ENCODE assay signal across 9 mouse cellular contexts in genomic region chr6:52230516-52231165, GRCm38 (mm10). TPM values are rescaled to one million over a fixed set of nuclear protein-coding genes. Genes with fewer than 3 reads are reported as not detected.
DNase-seq lines count a peak whose midpoint lies in the region; ATAC-seq lines count a peak whose summit lies in the region.
"Had no signal": no experiment of that assay in that cellular context is flagged by ENCODE, and none has a peak within 500 bp of the region (broad histone marks: within the 10 kb centered on the region; RNA-seq: fewer than 3 reads in every experiment).

Gene Hoxa9, minus strand, starts transcription at chr6:52231089.

- peak within 1 kb of the TSS; percentile 90 for H3K4me3 ChIP-seq in megakaryocyte, embryonic 14.5 days (replicated peaks)
- no peak within 1 kb of the TSS for H3K4me3 ChIP-seq in hindbrain, embryonic 13.5 days
- H3K4me3 ChIP-seq: hindbrain, embryonic 12.5 days had no signal

- no peak for ATAC-seq in megakaryocyte, adult 5-6 weeks (ENCODE audit: poor library complexity, severe bottlenecking)
- no peak for ATAC-seq in megakaryocyte progenitor cell, adult 5-6 weeks (replicated peaks; ENCODE audit: poor library complexity)
- no peak for ATAC-seq in hindbrain, embryonic 13.5 days (ENCODE audit: low FRiP score)

- no peak within 1 kb of the TSS for H3K9ac ChIP-seq in hindbrain, embryonic 13.5 days
- H3K9ac ChIP-seq: hindbrain, embryonic 12.5 days had no signal

- H3K4me1 ChIP-seq in megakaryocyte, embryonic 14.5 days: peaks cover 69% of the 10 kb centered on the region
- no peaks in the 10 kb centered on the region for H3K4me1 ChIP-seq in hindbrain, embryonic 13.5 days (replicated peaks)

- peaks cover 96% of the 10 kb centered on the region for H3K27me3 ChIP-seq in megakaryocyte, embryonic 14.5 days (replicated peaks)
- peaks cover 94% of the 10 kb centered on the region for H3K27me3 ChIP-seq in hindbrain, embryonic 13.5 days

- peak; percentile 61 for DNase-seq in gastrocnemius, postnatal 14 days
- peak; percentile 76 for DNase-seq in kidney, adult 18-20 months
- DNase-seq in frontal cortex, postnatal 25 days (ENCODE audit: low spot score in 2 of 2): no peak
- DNase-seq in adrenal gland, postnatal 4 days (ENCODE audit: low spot score in 2 of 2): no peak

- no peaks in the 10 kb centered on the region for H3K36me3 ChIP-seq in megakaryocyte, embryonic 14.5 days (replicated peaks; ENCODE audit: low read length)
- no peaks in the 10 kb centered on the region for H3K36me3 ChIP-seq in hindbrain, embryonic 13.5 days
- H3K36me3 ChIP-seq: hindbrain, embryonic 12.5 days had no signal

- 1% methylated on average over 23 of the region's 36 CpGs for WGBS in hindbrain, embryonic 13.5 days

- intact Hi-C loops in gastrocnemius, postnatal 14 days (cut with DNase I; ENCODE audit: low total_unique reads): no loop called here

- H3K27ac ChIP-seq in hindbrain, embryonic 13.5 days: no peak within 1 kb of the TSS
- H3K27ac ChIP-seq: hindbrain, embryonic 12.5 days had no signal

- no peak within 1 kb of the TSS for H3K4me2 ChIP-seq in hindbrain, embryonic 13.5 days
- H3K4me2 ChIP-seq: hindbrain, embryonic 12.5 days had no signal

- peaks cover 5% of the 10 kb centered on the region; the same call in 1 of the 2 replicates for H3K9me3 ChIP-seq in megakaryocyte, embryonic 14.5 days
- H3K9me3 ChIP-seq in hindbrain, embryonic 13.5 days: no peaks in the 10 kb centered on the region
- H3K9me3 ChIP-seq: hindbrain, embryonic 12.5 days had no signal

RNA-seq across cellular contexts. Expression of gene Hoxa9, which starts in this region (rescaled TPM):
- polyA plus RNA-seq in megakaryocyte, embryonic 14.5 days (2012; ENCODE audit: insufficient read depth, low replicate concordance): 3.8 TPM in 1 of 2 replicates, not detected in the other
- 0.36 and 1.2 TPM in 2 replicates for total RNA-seq in megakaryocyte, adult 5-6 weeks (2015)
- total RNA-seq in megakaryocyte, adult 5-6 weeks (2017): 1.5 and 2.0 TPM in 2 replicates
- total RNA-seq in gastrocnemius, postnatal 14 days (2021): 1 to 10 TPM; 7.8 to 8.3 TPM
- 8.1 and 10.7 TPM in 2 replicates for total RNA-seq in megakaryocyte progenitor cell, adult 5-6 weeks (2015)
- total RNA-seq in megakaryocyte progenitor cell, adult 5-6 weeks (2017): 23.4 and 24.9 TPM in 2 replicates
- 10 to 100 TPM in 1 of 2 experiments, 1 to 10 TPM in 1; 4.5 to 14.6 TPM for total RNA-seq in adrenal gland, postnatal 4 days (2021)
- polyA plus RNA-seq in hindbrain, embryonic 13.5 days (2015; fragmentation: Nextera tagmentation; extraction: Ambion mirVana): 0.72 and 1.3 TPM in 2 replicates

Comparison
In these comparisons a context has a peak if more than half of its experiments do, and no peak if none do; other contexts are left out.
1. DNase-seq: peak in gastrocnemius, postnatal 14 days (single experiment) and kidney, adult 18-20 months (single experiment); none in frontal cortex, postnatal 25 days (0 of 2) and adrenal gland, postnatal 4 days (0 of 2).